Mouse (Mus musculus) heart, postnatal 0 days (tissue): ENCODE measurements at regions not wholly inside any gene's neighbourhood (a gene's known extent, or its start where the extent isn't known, plus 50 kb on each side); places are given as distances from the start of the nearest gene placed in this dataset.

Experiments
- CTCF ChIP-seq: IDR thresholded peaks from 2 replicates; pipeline ENCODE4 v1.5.1; 2016; ENCODE audit warnings: antibody characterized with exemption, control low read depth, low read depth
- EP300 ChIP-seq: IDR thresholded peaks from 2 replicates; pipeline ENCODE4 v1.6.1; 2016; ENCODE audit warnings: antibody characterized with exemption, low read depth

- TF ChIP-seq CTCF = no peak
- no peak for TF ChIP-seq EP300
Measured at GRCm38 (mm10) chr13:7057545-7057944, 409.0 kb upstream of the Pfkp start.
